11 mouse cellular contexts compared by ENCODE assay signal in the genomic region with DNA sequence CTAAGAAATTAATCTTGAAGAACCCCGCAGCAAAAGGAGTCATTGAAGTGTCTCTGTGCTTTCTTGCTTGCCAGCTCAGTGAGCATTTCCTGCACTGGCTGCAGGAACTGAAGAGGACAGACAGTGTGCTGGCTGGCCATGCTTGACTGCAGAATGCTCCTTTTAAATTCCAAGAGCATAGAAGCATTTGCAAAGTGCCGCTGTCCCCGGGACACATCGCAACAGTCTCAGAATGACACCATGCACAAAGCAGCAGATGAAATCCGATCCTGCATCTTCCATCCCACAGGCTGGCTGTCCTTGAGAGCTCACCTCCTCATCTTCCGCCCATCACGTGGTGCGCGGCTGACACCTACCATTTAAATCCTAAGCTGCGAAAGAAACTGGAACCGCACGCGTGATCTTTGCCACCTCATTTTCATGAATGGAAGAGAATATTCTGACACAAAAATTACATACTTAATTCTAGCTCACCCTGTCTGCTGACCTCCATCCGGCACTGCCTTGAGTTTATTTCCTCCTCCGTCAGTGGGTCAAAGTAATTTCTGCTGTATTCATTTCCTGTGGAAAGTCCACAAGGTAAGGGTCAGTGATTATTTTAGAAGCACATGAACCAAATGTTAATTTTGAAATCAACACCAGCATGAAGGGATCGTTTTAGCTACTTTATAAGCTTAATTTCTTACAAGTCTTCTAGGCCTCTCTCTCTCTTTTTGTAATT.
DNase-seq lines count a peak whose midpoint lies in the region; ATAC-seq lines count a peak whose summit lies in the region.
"Had no signal": no experiment of that assay in that cellular context is flagged by ENCODE, and none has a peak within 500 bp of the region (broad histone marks: within the 10 kb centered on the region; RNA-seq: fewer than 3 reads in every experiment).

No protein-coding gene starts in this region.

- H3K36me3 ChIP-seq in hindbrain, embryonic 10.5 days: no peaks in the 10 kb centered on the region
- no peaks in the 10 kb centered on the region for H3K36me3 ChIP-seq in hindbrain, embryonic 12.5 days
- no peaks in the 10 kb centered on the region for H3K36me3 ChIP-seq in midbrain, embryonic 12.5 days
- H3K36me3 ChIP-seq: limb, embryonic 13.5 days; stomach, embryonic 15.5 days had no signal

- H3K9ac ChIP-seq in hindbrain, embryonic 12.5 days: no peak overlapping the region
- H3K9ac ChIP-seq in midbrain, embryonic 12.5 days (replicated peaks): no peak overlapping the region
- H3K9ac ChIP-seq: limb, embryonic 13.5 days; stomach, embryonic 15.5 days had no signal

- H3K4me1 ChIP-seq in hindbrain, embryonic 10.5 days (replicated peaks): peaks cover 3% of the 10 kb centered on the region; the same call in 1 of the 2 replicates
- no peaks in the 10 kb centered on the region for H3K4me1 ChIP-seq in hindbrain, embryonic 12.5 days
- H3K4me1 ChIP-seq in midbrain, embryonic 12.5 days: no peaks in the 10 kb centered on the region
- H3K4me1 ChIP-seq: limb, embryonic 13.5 days; stomach, embryonic 15.5 days had no signal

- H3K4me2 ChIP-seq in hindbrain, embryonic 12.5 days (replicated peaks): no peak overlapping the region; the same call in 1 of the 2 replicates
- 0 out of 2 replicates have a peak overlapping the region, but pooled peaks have one; percentile 9 for H3K4me2 ChIP-seq in midbrain, embryonic 12.5 days (replicated peaks)
- H3K4me2 ChIP-seq: limb, embryonic 13.5 days; stomach, embryonic 15.5 days had no signal

- DNase-seq in hindbrain, embryonic 10.5 days (ENCODE audit: low spot score): peak; percentile 14
- DNase-seq in ZHBTc4 (ENCODE audit: low read depth, low spot score): peak; percentile 25
- peak; percentile 33 for DNase-seq in embryo, embryonic 11 days
- no peak for DNase-seq in heart, postnatal 4 days
- DNase-seq in frontal cortex, adult 2 months (ENCODE audit: extremely low spot score in 1 of 2, low spot score in 1 of 2): no peak

- H3K9me3 ChIP-seq in hindbrain, embryonic 10.5 days: no peaks in the 10 kb centered on the region
- no peaks in the 10 kb centered on the region for H3K9me3 ChIP-seq in hindbrain, embryonic 12.5 days (replicated peaks)
- no peaks in the 10 kb centered on the region for H3K9me3 ChIP-seq in midbrain, embryonic 12.5 days
- H3K9me3 ChIP-seq: limb, embryonic 13.5 days; stomach, embryonic 15.5 days had no signal

- H3K27ac ChIP-seq in hindbrain, embryonic 10.5 days: no peak overlapping the region
- H3K27ac ChIP-seq in hindbrain, embryonic 12.5 days: no peak overlapping the region
- no peak overlapping the region for H3K27ac ChIP-seq in midbrain, embryonic 12.5 days (replicated peaks)
- H3K27ac ChIP-seq: limb, embryonic 13.5 days; stomach, embryonic 15.5 days had no signal

- no peak overlapping the region for H3K4me3 ChIP-seq in hindbrain, embryonic 10.5 days
- H3K4me3 ChIP-seq in hindbrain, embryonic 12.5 days: no peak overlapping the region
- H3K4me3 ChIP-seq in midbrain, embryonic 12.5 days: no peak overlapping the region
- H3K4me3 ChIP-seq: erythroblast, embryonic 14.5 days; limb, embryonic 13.5 days; stomach, embryonic 15.5 days had no signal

- no peak for ATAC-seq in hindbrain, embryonic 12.5 days (ENCODE audit: low FRiP score)
- ATAC-seq in midbrain, embryonic 12.5 days (ENCODE audit: low FRiP score, low read depth): no peak
- ATAC-seq in megakaryocyte, adult 5-6 weeks (ENCODE audit: poor library complexity, severe bottlenecking): no peak

- H3K27me3 ChIP-seq in hindbrain, embryonic 10.5 days (ENCODE audit: insufficient read depth, poor library complexity, severe bottlenecking): no peaks in the 10 kb centered on the region
- no peaks in the 10 kb centered on the region for H3K27me3 ChIP-seq in hindbrain, embryonic 12.5 days
- H3K27me3 ChIP-seq in midbrain, embryonic 12.5 days: no peaks in the 10 kb centered on the region
- H3K27me3 ChIP-seq: stomach, embryonic 15.5 days had no signal

- 63% methylated on average over 16 of the region's 16 CpGs for WGBS in hindbrain, embryonic 10.5 days
- 62% methylated on average over 16 of the region's 16 CpGs for WGBS in hindbrain, embryonic 12.5 days
- 66% methylated on average over 16 of the region's 16 CpGs for WGBS in midbrain, embryonic 12.5 days

Comparison
In these comparisons a context has a peak if more than half of its experiments do, and no peak if none do; other contexts are left out.
1. DNase-seq: peak in hindbrain, embryonic 10.5 days (single experiment), ZHBTc4 (single experiment) and embryo, embryonic 11 days (single experiment); none in heart, postnatal 4 days (single experiment) and frontal cortex, adult 2 months (0 of 2).